Mouse (Mus musculus) kidney, embryonic 15.5 days (tissue): ENCODE results near the gene Bhmt. TPM values are rescaled to one million over a fixed set of nuclear protein-coding genes. Genes with fewer than 3 reads are reported as not detected.

Experiments
- ATAC-seq: fragments of 200-750 bp; cut with Nextera tagmentation; replicated peaks from 2 replicates; pipeline ENCODE4 v1.8.0; 2017; ENCODE audit warnings: moderate TSS enrichment; ENCODE audit not compliant: low FRiP score
- H3K27ac ChIP-seq: fragments of 300-500 bp; sonication (generic); 2 replicates; pipeline ENCODE4 v1.5.1; 2015; ENCODE audit warnings: mild to moderate bottlenecking, inconsistent platforms
- H3K27me3 ChIP-seq: fragments of 300-500 bp; sonication (generic); 2 replicates; pipeline ENCODE4 v1.6.1; 2015; ENCODE audit warnings: inconsistent platforms
- H3K36me3 ChIP-seq: fragments of 300-500 bp; sonication (generic); 2 replicates; pipeline ENCODE4 v1.6.1; 2015; ENCODE audit warnings: inconsistent platforms
- H3K4me1 ChIP-seq: fragments of 300-500 bp; sonication (generic); 2 replicates; pipeline ENCODE4 v1.6.1; 2015; ENCODE audit warnings: inconsistent platforms
- H3K4me2 ChIP-seq: fragments of 300-500 bp; sonication (generic); 2 replicates; pipeline ENCODE4 v1.6.1; 2015; ENCODE audit warnings: moderate library complexity, mild to moderate bottlenecking, inconsistent platforms
- H3K4me3 ChIP-seq: fragments of 300-500 bp; sonication (generic); replicated peaks from 2 replicates; pipeline ENCODE4 v1.5.1; 2015; ENCODE audit warnings: mild to moderate bottlenecking, inconsistent platforms
- H3K9ac ChIP-seq: fragments of 300-500 bp; sonication (generic); 2 replicates; pipeline ENCODE4 v1.6.1; 2015; ENCODE audit warnings: mild to moderate bottlenecking, inconsistent platforms
- H3K9me3 ChIP-seq: fragments of 300-500 bp; sonication (generic); replicated peaks from 2 replicates; pipeline ENCODE4 v1.6.1; 2016; ENCODE audit warnings: inconsistent platforms
- WGBS: fragments of 180-500 bp; shearing (Covaris S2); methylation state at CpG from one replicate; pipeline ENCODE4 v1.1.7; 2015; ENCODE audit warnings: mixed read lengths; 5-methylcytosine and 5-hydroxymethylcytosine counted together
- polyA plus RNA-seq: library from polyadenylated mRNA; unstranded; fragments of >200 nt; fragmentation: Nextera tagmentation; extraction: Ambion mirVana; gene quantifications from 2 replicates; pipeline ENCODE4 v1.2.1, GENCODE M21; 2015

Gene Bhmt
- 0.86 and 1.0 TPM in 2 replicates for polyA plus RNA-seq

DNA sequence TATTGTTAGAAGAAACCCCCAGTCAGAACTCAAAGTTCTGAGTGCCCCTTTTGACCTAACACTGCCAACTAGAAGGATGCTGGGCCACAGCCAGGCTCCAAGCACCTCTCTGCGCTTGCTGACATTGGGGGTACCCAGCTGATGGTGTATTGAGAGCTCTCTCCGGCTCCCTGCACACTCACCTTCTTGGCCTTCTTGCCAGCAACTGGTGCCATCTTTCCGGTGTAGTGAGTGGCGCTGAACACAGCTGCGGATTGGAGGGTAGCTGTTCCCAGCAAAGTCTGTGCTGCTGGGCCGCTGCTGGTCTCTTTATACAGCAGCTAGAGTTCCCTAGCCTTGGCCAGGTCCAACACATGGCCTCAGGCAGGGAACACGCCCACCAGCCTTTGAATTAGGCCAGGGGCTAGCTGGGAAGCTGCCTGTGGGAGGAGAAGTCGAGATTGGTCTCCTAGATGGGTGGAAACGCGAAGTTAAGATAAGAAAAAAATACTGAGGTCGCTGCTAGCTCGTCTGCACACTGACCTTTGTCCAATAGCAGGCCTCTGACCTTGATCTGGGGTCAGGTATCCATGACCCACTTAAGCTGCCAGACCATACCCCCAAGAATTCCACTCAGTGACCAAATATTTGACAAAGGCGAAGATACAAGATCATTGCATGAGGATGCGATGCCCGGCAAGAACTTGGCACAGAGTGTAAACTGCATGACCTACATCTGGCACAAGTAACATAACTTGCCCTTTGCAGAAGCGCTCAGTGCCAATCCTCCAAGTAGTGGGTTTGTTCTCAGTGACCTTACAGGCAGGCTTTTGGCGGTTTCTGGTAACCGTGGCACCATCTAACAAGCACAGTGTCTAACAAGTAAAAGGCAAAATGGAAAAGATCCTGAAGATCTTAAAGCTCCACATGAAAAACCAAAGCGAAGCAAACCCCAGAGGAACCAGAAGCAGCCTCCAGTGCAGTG, at the start of gene Bhmt:
TSS of gene Bhmt (minus strand) at position 680 of the 964 bp plus-strand sequence.
- Histone ChIP-seq H3K9me3 (no peaks in the 10 kb centered on the region), H3K4me3 (no peak within 1 kb of the TSS), H3K27ac (no peak within 1 kb of the TSS), H3K27me3 (no peaks in the 10 kb centered on the region), H3K4me1 (no peaks in the 10 kb centered on the region), H3K4me2 (no peak within 1 kb of the TSS), H3K36me3 (no peaks in the 10 kb centered on the region), H3K9ac (no peak within 1 kb of the TSS)
- no peak for ATAC-seq
- 66% methylated on average over 19 of the region's 19 CpGs for WGBS

DNA sequence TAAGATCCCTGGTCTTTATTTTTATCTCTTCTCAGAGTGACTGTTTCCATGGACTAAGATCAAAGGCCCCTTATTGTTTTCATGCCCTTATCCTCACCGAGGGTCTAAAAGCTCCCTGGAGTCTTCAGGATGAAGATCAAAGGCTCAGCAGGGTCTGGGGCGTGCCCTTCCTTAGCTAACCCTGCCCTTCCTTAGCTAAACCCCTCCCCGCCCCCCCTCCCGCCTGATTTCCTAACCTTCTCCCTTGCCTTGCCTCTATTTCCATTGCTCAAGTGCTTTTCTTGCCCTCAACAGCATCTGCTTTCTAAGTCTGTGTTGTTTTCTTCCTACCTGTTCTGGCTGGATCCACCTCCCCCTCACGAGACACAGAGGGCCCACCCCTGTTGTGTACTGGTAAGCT, 49.6 kb upstream of the Bhmt start:
- 0 out of 2 replicates have a peak, but pooled peaks cover 3% of the 10 kb centered on the region for H3K4me1 ChIP-seq
- WGBS, result 10% methylated on average over 5 of the region's 5 CpGs
- ATAC-seq, result 0 out of 2 replicates have a peak, but pooled peaks have one; percentile 25

DNA sequence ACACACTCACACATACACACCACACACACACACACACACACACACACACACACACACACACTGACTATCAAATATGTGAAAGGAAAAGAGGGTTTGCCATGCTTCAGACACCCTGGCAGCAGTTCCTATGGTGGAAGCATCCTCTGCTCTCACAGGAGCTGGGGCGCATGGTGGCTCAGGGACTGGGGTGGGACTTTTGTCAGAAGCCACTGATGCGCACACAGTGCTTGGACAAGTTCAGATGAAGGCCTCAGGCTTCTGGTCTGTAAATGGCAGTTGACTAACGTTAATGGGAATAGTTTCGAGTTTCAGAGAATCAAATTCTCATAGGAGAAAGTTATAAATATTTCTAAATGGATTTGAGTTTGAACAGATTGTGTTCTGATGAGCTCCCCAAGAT, 47.5 kb upstream of the Bhmt start:
- H3K4me1 ChIP-seq, result 0 out of 2 replicates have a peak, but pooled peaks cover 3% of the 10 kb centered on the region
- WGBS, result 78% methylated on average over 4 of the region's 4 CpGs
- no peak overlapping the region for H3K27ac ChIP-seq
- no peak for ATAC-seq
- H3K27me3 ChIP-seq, result no peaks in the 10 kb centered on the region
- no peak overlapping the region for H3K9ac ChIP-seq
- no peak overlapping the region for H3K4me2 ChIP-seq
- no peaks in the 10 kb centered on the region for H3K9me3 ChIP-seq
- no peaks in the 10 kb centered on the region for H3K36me3 ChIP-seq
- no peak overlapping the region for H3K4me3 ChIP-seq

More for the DNA sequence above, 49.6 kb upstream of the Bhmt start:
- Histone ChIP-seq H3K27me3 (no peaks in the 10 kb centered on the region), H3K4me2 (no peak overlapping the region), H3K36me3 (no peaks in the 10 kb centered on the region), H3K4me3 (no peak overlapping the region), H3K27ac (no peak overlapping the region), H3K9ac (no peak overlapping the region), H3K9me3 (no peaks in the 10 kb centered on the region)

DNA sequence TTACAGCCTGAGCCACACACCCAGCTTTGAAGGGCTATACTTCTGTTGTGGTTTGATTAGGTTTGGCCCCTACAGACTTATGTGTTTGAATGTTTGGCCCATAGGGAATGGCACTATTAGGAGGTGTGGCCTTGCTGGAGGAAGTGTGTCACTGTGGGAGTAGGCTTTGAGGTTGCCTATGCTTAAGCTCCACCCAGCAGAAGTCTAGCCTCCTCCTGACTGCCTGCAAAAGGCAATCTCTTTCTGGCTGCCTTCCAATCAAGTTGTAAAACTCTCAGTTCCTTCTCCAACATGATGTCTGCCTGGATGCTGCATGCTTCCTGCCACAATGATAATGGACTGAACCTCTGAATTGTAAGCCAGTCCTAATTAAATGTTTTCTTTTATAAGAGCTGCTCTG, 45.6 kb upstream of the Bhmt start:
- Histone ChIP-seq H3K4me3 (no peak overlapping the region), H3K4me1 (0 out of 2 replicates have a peak, but pooled peaks cover 3% of the 10 kb centered on the region), H3K4me2 (no peak overlapping the region), H3K27me3 (no peaks in the 10 kb centered on the region), H3K27ac (no peak overlapping the region), H3K9ac (no peak overlapping the region), H3K9me3 (no peaks in the 10 kb centered on the region), H3K36me3 (no peaks in the 10 kb centered on the region)
- no peak; the same call in 1 of the 2 replicates for ATAC-seq

DNA sequence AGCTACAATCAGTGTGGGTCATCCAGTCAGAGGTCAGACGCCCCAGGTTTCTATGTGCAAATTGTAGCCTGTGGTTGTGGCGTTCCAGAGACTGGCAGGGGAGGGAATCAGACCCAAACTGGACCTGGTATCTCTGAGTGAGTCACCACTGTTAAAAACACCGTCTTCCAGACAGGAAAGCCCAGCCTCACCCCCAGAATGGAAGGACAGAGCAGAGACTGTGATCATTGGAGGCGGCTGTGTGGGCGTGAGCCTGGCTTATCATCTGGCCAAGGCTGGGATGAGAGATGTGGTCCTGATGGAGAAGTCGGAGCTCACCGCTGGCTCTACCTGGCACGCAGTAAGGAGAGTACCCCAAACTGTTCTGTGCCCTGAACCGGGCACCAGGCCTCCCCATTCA, 39.1 kb upstream of the Bhmt start:
- no peak for ATAC-seq
- Histone ChIP-seq H3K4me3 (no peak overlapping the region), H3K27ac (no peak overlapping the region), H3K4me2 (no peak overlapping the region), H3K4me1 (peaks cover 10% of the 10 kb centered on the region; the same call in 1 of the 2 replicates), H3K9me3 (no peaks in the 10 kb centered on the region), H3K36me3 (no peaks in the 10 kb centered on the region), H3K9ac (no peak overlapping the region), H3K27me3 (peaks cover 10% of the 10 kb centered on the region)
- 74% methylated on average over 9 of the region's 9 CpGs for WGBS

DNA sequence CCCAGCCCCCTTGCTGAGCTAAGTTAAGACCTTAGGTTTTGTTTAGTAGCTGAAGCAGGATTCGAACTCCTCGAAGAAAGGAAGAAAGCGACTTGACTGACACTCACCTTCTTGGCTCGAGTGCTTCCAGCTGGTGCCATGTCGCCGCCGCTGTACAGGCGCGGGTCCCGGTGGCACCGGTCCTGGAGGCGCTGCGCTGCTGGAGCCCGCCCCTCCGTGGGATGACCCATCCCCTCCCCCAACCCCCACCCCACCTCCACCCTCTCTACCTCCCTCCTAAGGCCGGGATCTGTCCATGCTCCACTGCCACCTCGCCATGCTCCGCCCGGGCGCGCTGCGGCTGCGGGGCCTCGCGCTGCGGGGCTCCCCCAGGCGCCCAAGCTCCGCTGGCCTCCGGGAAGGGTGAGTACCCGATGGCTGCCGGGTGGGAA, 36.4 kb upstream of the Bhmt start, which contains the start of the genes Bhmt2 and Dmgdh:
TSS of gene Bhmt2 (minus strand) at position 172 of the 431 bp plus-strand sequence.
TSS of gene Dmgdh (plus strand) at position 303 of the 431 bp plus-strand sequence.
- Histone ChIP-seq H3K9ac (no peak within 1 kb of the TSS), H3K9me3 (no peaks in the 10 kb centered on the region), H3K36me3 (no peaks in the 10 kb centered on the region), H3K4me2 (peak within 1 kb of the TSS; percentile 54), H3K27me3 (peaks cover 10% of the 10 kb centered on the region), H3K27ac (0 out of 2 replicates have a peak within 1 kb of the TSS, but pooled peaks have one; percentile 32), H3K4me1 (peaks cover 10% of the 10 kb centered on the region; the same call in 1 of the 2 replicates), H3K4me3 (peak within 1 kb of the TSS; percentile 28)
- WGBS, result 8% methylated on average over 31 of the region's 31 CpGs
- ATAC-seq, result peak; percentile 70

DNA sequence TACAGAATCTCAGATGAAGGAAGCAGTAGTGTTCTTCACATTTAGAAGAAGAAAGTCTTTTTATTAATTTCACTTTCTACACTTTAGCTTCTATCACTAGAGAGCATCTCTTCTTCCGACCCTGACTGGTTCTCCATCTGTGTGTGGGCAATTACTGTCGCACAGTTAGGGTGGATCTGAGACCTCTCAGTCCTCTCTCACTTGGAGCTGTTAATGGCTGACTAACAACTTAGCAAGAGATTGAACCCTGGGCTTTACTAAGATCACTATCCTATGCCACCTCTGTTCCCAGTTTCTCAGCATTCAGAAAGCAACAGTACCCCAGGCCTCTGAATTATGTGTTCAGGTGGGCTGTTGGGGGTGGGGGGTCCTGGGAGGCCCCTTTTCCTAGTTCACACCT, 35.5 kb upstream of the Bhmt start:
- Histone ChIP-seq H3K9ac (no peak overlapping the region), H3K4me3 (no peak overlapping the region), H3K27ac (0 out of 2 replicates have a peak overlapping the region, but pooled peaks have one; percentile 32), H3K9me3 (no peaks in the 10 kb centered on the region), H3K4me2 (no peak overlapping the region), H3K36me3 (no peaks in the 10 kb centered on the region), H3K4me1 (peaks cover 10% of the 10 kb centered on the region; the same call in 1 of the 2 replicates), H3K27me3 (peaks cover 10% of the 10 kb centered on the region)
- peak; percentile 54; the same call in 1 of the 2 replicates for ATAC-seq
- 59% methylated on average over 2 of the region's 2 CpGs for WGBS

DNA sequence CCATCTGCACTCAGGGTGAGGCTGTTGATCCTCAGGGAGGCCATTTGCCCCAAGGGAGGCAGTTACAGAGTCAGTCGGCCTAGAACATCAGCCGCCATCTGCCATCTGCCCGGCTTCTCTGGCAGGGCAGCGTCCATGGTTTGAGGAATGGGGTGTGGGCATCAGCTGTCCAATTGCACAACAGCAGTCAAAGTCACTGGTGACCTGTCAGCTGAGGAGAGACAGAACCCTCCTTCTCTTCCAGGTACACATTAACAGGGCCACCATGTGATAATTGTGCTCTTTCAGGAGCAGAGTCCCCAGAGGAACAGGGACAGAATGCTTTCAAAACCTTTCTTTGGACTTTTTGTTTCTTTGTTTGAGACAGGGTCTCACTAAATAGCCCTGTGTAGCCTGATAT, 34.6 kb upstream of the Bhmt start:
- H3K4me3 ChIP-seq, result no peak overlapping the region
- no peak overlapping the region for H3K9ac ChIP-seq
- no peak for ATAC-seq

DNA sequence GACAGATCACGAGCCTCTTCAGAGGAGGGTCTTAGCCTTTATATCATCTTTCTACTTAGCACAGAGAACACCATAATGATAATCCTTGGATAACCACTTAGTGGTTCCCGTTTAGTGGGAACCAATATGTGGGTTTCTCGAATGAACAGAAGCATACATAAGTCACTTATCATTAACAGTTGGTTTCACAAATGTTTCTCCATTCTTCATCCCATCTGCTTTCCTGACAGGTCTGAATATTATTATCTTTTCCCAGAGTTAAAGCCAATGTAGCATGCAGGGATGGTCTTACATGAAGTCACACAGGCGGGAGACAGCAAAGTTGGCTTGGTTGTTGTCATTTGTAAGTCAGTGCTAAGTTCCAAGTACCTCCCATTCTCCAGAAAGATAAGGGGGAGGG, 29.8 kb upstream of the Bhmt start:
- Histone ChIP-seq H3K9me3 (no peaks in the 10 kb centered on the region), H3K36me3 (no peaks in the 10 kb centered on the region), H3K27ac (no peak overlapping the region), H3K4me3 (no peak overlapping the region), H3K27me3 (no peaks in the 10 kb centered on the region), H3K4me2 (no peak overlapping the region), H3K4me1 (no peaks in the 10 kb centered on the region), H3K9ac (no peak overlapping the region)
- WGBS, result 92% methylated on average over 4 of the region's 4 CpGs
- no peak for ATAC-seq

More for the DNA sequence above, 34.6 kb upstream of the Bhmt start:
- 89% methylated on average over 4 of the region's 4 CpGs for WGBS
- H3K9me3 ChIP-seq, result no peaks in the 10 kb centered on the region
- H3K27me3 ChIP-seq, result peaks cover 10% of the 10 kb centered on the region
- H3K4me2 ChIP-seq, result no peak overlapping the region
- H3K36me3 ChIP-seq, result no peaks in the 10 kb centered on the region
- peaks cover 10% of the 10 kb centered on the region; the same call in 1 of the 2 replicates for H3K4me1 ChIP-seq
- H3K27ac ChIP-seq, result no peak overlapping the region

DNA sequence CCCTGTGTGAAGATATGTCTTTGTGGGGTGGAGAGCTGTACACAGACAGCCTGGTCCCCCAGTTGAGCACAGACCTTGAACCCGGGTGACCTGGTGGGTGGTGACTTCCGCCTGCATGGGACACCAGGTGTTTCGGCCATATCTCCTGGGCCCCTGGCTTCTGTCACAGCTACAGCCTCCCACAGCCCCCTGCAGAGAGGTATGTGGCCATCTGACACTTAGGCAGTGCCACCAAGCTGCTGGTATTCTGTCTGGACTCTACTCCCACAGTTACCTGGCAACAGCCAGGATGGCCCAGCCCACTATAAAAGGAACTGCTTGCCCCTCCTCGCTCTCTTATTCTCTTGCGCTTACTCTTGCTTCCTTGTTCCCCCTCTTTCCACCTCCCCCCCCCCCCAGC, 20.2 kb upstream of the Bhmt start:
- no peaks in the 10 kb centered on the region for H3K36me3 ChIP-seq
- no peak overlapping the region for H3K27ac ChIP-seq
- no peak overlapping the region for H3K4me2 ChIP-seq
- ATAC-seq, result 0 out of 2 replicates have a peak, but pooled peaks have one; percentile 49
- 83% methylated on average over 5 of the region's 5 CpGs for WGBS
- no peaks in the 10 kb centered on the region for H3K4me1 ChIP-seq
- H3K27me3 ChIP-seq, result no peaks in the 10 kb centered on the region
- H3K4me3 ChIP-seq, result no peak overlapping the region
- H3K9me3 ChIP-seq, result no peaks in the 10 kb centered on the region
- H3K9ac ChIP-seq, result no peak overlapping the region

DNA sequence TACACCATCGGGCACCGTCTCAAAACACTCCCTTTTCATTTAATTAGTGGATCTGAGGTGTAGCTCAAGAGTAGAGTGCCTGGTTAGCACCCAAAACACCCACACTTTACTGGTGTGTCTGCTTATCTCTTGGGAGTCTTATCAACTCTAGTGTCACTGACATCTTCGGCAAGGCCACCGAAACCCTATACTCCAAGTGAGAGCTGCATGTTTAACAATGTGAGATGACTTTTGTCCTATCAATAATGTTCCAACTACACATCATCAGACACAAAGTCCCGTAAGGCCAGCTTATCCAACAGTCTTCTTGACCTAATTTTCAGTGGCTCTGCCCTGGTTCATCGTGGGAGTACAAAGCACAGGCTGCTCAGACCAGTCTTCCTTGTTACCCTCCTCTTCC, 15.6 kb upstream of the Bhmt start:
- Histone ChIP-seq H3K27ac (no peak overlapping the region), H3K4me2 (no peak overlapping the region), H3K9ac (no peak overlapping the region), H3K4me1 (no peaks in the 10 kb centered on the region), H3K9me3 (no peaks in the 10 kb centered on the region), H3K27me3 (no peaks in the 10 kb centered on the region), H3K4me3 (no peak overlapping the region), H3K36me3 (no peaks in the 10 kb centered on the region)
- WGBS, result 80% methylated on average over 6 of the region's 6 CpGs
- no peak for ATAC-seq
